Mouse (Mus musculus): ENCODE measurements around the gene Lin7a.

DNA sequence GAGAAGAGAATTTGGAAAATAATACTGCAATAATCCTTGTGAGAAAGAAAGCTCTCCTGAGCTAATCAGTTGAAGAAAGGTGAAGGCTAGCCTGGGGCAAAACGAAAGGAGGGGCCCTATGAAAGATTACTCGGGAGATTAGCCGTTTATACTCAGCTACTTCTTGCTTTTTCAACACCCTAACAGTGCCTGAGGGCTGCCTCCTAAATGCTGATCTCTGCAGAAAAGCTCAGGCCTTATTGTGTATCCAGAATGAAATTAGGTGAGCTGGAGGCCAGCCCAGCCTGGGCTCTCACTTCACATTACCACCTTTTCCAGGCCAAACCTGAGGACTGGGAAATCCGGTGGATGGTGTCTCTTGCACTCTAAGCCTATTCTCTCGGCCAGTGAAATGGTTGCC lies 165.5 kb downstream of the Lin7a start:
- TF ChIP-seq CTCF (IDR thresholded peaks at IDR 0.05; ENCODE audit: insufficient read depth, low read depth, low read length) (no peak), POLR2A (IDR thresholded peaks at IDR 0.05; ENCODE audit: insufficient read depth, low read depth, low read length) (no peak)

Measured in olfactory bulb, adult 2 months (tissue).